Mouse (Mus musculus) brown adipose tissue, adult 24 weeks (tissue): ENCODE results near the gene Gpatch3. TPM values are rescaled to one million over a fixed set of nuclear protein-coding genes. Genes with fewer than 3 reads are reported as not detected.

Experiments
- polyA plus RNA-seq: library from polyadenylated mRNA; stranded (reverse); fragments of >200 nt; gene quantifications from 2 replicates; pipeline ENCODE4 v1.2.4, GENCODE M21; 2012; ENCODE audit not compliant: missing spikeins, insufficient read depth, insufficient read length

Gpatch3 gene
- polyA plus RNA-seq, 1 experiment: 1.5 TPM

Other genes with a start within 250 kb of the Gpatch3 start
- 25.6 TPM in 2 replicates for gene Wdtc1, start 221.3 kb upstream of the Gpatch3 start, polyA plus RNA-seq
- gene Slc9a1, start 205.0 kb upstream of the Gpatch3 start, polyA plus RNA-seq: 8.6 and 10.3 TPM in 2 replicates
- gene Tent5b, start 94.6 kb upstream of the Gpatch3 start, polyA plus RNA-seq: 0.44 TPM in 1 of 2 replicates, not detected in the other
- 1.0 TPM in 1 of 2 replicates, not detected in the other for gene Trnp1, start 76.2 kb upstream of the Gpatch3 start, polyA plus RNA-seq
- gene Kdf1, start 55.8 kb upstream of the Gpatch3 start, polyA plus RNA-seq: not detected in 2 replicates
- gene Nudc, start 28.7 kb upstream of the Gpatch3 start, polyA plus RNA-seq: 75.2 and 77.0 TPM in 2 replicates
- gene Nr0b2, start 21.4 kb upstream of the Gpatch3 start, polyA plus RNA-seq: not detected in 2 replicates
- gene Gpn2, start 9.6 kb downstream of the Gpatch3 start, polyA plus RNA-seq: 8.1 TPM in 2 replicates
- 1.2 and 1.3 TPM in 2 replicates for gene Sfn, start 27.4 kb downstream of the Gpatch3 start, polyA plus RNA-seq
- gene Zdhhc18, start 75.4 kb downstream of the Gpatch3 start, polyA plus RNA-seq: 9.4 and 10.6 TPM in 2 replicates
- 4.6 and 5.9 TPM in 2 replicates for gene Pigv, start 97.9 kb downstream of the Gpatch3 start, polyA plus RNA-seq
- 13.5 and 18.7 TPM in 2 replicates for gene Arid1a, start 182.0 kb downstream of the Gpatch3 start, polyA plus RNA-seq